Mouse (Mus musculus): ENCODE data around the gene Chrm2. TPM values are rescaled to one million over a fixed set of nuclear protein-coding genes. Genes with fewer than 3 reads are reported as not detected.

Gene Chrm2
- polyA plus RNA-seq (2012), result not detected in 2 replicates

DNA sequence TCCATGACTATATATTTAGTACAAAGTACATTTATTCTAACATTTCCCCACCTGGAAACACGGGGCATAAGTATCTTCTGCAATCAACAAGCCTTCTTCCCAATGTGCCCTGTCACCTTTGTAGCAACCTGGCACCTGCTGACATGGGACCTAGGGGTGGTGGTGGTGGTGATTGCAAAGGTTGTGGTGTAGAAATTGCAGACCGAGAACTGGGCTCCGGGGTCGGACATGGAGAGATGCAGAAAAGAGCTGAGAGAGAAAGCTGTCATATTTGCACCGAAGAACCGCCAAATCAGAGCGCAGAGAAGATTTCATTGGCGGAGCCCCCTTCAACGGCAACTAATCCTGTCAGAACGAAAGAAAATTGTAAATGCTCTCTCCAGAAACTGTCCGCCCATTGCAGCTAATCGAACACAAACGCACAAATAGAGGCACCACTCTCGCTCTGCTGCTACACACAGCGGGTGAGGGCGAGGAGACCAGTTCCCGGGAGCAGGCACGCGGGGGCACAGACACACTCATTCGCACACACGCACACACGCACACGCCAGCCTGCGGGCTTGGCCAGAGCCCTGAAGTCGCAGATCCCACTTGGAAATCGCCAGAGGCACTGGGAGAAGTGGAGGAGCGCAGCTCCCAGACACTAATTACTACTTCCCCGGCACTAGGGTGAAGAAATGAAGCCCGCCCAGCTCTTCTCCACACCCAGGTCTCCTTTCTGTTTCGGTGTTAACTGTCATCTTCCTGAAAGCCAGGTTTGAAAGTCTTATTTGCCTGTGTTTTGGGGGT, at the start of gene Chrm2:
Chrm2 (plus strand) TSS at position 473 of the 789 bp plus-strand sequence.
- no peaks in the 10 kb centered on the region for H3K36me3 ChIP-seq (ENCODE audit: control insufficient read depth)
- no peaks in the 10 kb centered on the region for H3K9me3 ChIP-seq (ENCODE audit: control insufficient read depth, low read length)
- H3K4me1 ChIP-seq (ENCODE audit: control insufficient read depth), result no peaks in the 10 kb centered on the region
- TF ChIP-seq GATA1 (IDR thresholded peaks at IDR 0.05; ENCODE audit: low read length), result no peak
- H3K4me3 ChIP-seq (replicated peaks), result peak within 1 kb of the TSS; percentile 29
- peaks cover 28% of the 10 kb centered on the region for H3K27me3 ChIP-seq (ENCODE audit: control insufficient read depth)

DNA sequence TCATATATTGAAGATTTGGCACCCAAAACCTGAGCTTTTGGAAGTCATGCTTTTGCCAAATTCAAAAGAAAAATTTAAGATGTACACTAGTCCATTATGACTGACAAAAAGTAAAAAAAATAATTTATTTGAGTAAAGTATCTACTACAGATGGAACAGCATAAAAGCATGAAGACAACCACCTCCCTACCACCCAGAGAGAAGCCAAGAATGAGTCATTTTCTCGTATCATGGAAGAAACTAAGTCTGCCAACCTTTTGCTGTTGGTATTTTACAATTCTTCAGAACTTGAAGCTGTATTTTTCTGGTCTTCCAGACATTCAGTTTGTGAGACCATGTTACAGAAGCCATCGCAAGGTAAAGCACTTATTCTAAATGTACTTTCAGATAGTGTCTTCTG, 13.9 kb upstream of the Chrm2 start:
- Histone ChIP-seq H3K36me3 (ENCODE audit: control insufficient read depth) (no peaks in the 10 kb centered on the region), H3K4me3 (replicated peaks) (no peak overlapping the region), H3K4me1 (ENCODE audit: control insufficient read depth) (no peaks in the 10 kb centered on the region), H3K9me3 (ENCODE audit: control insufficient read depth, low read length) (no peaks in the 10 kb centered on the region), H3K27me3 (ENCODE audit: control insufficient read depth) (no peaks in the 10 kb centered on the region)
- TF ChIP-seq GATA1 (IDR thresholded peaks at IDR 0.05; ENCODE audit: low read length), result no peak

DNA sequence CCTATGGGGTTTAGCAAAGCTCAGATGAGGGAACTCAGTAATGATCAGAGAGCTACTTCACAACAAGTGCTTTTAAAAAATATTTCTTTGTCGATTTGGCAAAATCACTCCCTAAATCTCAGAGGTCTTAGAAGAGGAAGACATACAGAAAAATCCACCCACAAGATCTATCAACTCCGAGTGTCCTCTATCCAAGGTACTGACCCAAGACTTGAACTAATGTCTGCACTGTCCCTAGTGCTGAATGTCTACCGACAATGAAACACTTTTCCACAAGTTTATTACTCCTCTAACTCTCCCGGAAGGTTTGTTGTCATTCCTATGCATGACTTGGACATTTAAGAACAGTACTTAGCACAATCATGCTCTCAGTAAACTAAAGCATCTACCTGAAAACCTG, 9.9 kb upstream of the Chrm2 start:
- Histone ChIP-seq H3K4me1 (ENCODE audit: control insufficient read depth) (no peaks in the 10 kb centered on the region), H3K9me3 (ENCODE audit: control insufficient read depth, low read length) (no peaks in the 10 kb centered on the region), H3K36me3 (ENCODE audit: control insufficient read depth) (no peaks in the 10 kb centered on the region), H3K4me3 (replicated peaks) (no peak overlapping the region), H3K27me3 (ENCODE audit: control insufficient read depth) (no peaks in the 10 kb centered on the region)
- TF ChIP-seq TAL1 (IDR thresholded peaks at IDR 0.05; ENCODE audit: low read length) (no peak), GATA1 (IDR thresholded peaks at IDR 0.05; ENCODE audit: low read length) (no peak)

DNA sequence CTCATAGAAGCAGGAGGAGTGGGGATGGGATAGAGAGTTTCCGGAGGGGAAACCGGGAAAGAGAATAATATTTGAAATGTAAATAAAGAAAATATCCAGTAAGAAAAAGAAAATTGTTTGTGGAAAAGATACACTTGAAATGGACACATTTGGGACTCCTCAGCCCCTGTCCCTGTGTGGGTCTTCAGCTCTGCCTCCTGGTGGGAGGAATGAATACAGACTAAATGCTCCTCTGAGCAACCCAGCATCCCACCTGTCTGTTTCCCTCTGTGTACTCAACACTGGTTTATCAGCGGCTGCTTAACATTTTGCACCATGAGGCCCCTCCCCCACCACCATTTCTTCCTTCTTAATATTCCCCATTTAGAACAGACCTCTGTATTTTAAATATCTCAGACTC, 3.8 kb upstream of the Chrm2 start:
- H3K4me3 ChIP-seq (replicated peaks), result no peak overlapping the region
- H3K4me1 ChIP-seq (ENCODE audit: control insufficient read depth), result no peaks in the 10 kb centered on the region
- TF ChIP-seq GATA1 (IDR thresholded peaks at IDR 0.05; ENCODE audit: low read length), result no peak
- TF ChIP-seq TAL1 (IDR thresholded peaks at IDR 0.05; ENCODE audit: low read length), result no peak
- peaks cover 20% of the 10 kb centered on the region for H3K27me3 ChIP-seq (ENCODE audit: control insufficient read depth)
- no peaks in the 10 kb centered on the region for H3K9me3 ChIP-seq (ENCODE audit: control insufficient read depth, low read length)
- no peaks in the 10 kb centered on the region for H3K36me3 ChIP-seq (ENCODE audit: control insufficient read depth)

DNA sequence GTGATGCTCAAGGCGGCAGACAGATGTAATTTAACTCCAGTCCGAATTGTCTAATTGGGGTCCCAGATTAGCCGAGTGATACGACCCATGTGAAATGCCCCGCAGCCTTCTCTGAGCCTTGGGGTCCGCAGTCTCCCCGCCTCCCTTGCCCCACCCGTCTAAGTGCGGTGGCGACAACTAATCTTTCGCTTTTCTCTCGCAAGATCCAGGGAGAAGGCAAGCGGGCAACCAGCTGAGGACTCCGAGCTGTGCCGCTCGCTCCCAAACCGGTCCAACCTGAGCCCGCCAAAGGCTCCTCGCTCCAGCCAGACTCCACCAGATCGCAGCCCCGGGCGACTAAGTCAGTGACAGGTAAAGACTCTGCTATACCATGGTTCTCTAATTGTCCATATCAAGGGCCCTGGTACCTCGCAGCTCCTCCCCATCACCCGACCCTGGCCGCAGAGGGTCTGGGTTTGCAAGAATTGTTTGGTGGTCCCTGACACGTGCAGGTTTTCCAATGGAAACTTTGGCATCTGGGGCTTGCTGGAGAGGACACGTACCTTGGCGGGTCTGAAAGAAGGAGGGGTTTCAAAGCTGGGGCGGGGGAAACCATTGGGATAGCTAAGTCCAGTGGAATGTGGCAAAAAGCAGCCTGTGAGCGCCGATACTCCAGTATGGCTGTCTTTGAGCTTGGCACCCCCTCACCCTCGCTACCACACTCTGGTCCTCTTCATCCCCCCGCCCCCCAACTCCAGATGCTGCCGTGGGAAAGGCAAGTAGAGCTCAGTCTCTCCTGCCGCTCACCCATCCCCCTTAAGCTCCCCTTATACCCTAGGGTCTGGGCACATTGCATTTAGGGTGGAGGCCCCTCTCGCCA, 746 bp downstream of the Chrm2 start:
- H3K9me3 ChIP-seq (ENCODE audit: control insufficient read depth, low read length), result no peaks in the 10 kb centered on the region
- TF ChIP-seq TAL1 (IDR thresholded peaks at IDR 0.05; ENCODE audit: low read length) (no peak), GATA1 (IDR thresholded peaks at IDR 0.05; ENCODE audit: low read length) (no peak)

DNA sequence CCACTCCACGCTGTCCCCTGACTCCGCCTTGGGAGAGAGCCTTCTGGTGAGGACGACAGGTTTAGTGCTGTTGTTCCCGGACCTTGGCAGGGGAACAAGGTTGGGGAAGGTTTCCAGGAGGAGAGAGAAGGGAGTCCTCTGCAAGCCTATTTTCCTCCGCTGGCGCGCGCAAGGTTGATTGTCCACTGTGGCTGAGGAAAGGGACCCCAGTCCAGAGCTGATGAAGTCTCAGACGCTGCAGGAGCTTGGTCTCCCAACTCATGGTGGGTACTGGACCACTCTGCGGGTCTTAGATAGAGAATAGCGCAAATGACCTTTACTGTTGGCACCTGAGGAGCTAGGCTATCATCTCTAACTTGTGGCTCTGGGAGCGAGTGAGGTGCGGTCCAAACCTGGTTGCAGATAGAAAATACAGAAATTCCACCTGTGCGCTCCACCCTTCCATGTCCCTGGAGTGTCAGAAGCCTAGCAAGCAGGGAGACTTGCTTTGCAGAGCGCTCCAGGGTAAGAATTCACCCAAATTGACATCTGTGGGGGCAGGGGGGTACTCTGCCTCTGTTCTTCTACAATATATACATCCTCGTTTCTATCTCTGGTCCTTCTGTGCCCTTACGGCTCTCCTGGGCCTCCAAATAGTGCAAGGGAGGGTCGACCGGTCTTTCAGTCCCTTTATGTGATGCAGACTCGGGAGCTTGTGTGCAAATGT, 1.5 kb downstream of the Chrm2 start:
- no peaks in the 10 kb centered on the region for H3K4me1 ChIP-seq (ENCODE audit: control insufficient read depth)
- H3K27me3 ChIP-seq (ENCODE audit: control insufficient read depth), result peaks cover 28% of the 10 kb centered on the region
- no peak overlapping the region for H3K4me3 ChIP-seq (replicated peaks)
- TF ChIP-seq GATA1 (IDR thresholded peaks at IDR 0.05; ENCODE audit: low read length) (no peak), TAL1 (IDR thresholded peaks at IDR 0.05; ENCODE audit: low read length) (no peak)
- H3K36me3 ChIP-seq (ENCODE audit: control insufficient read depth), result no peaks in the 10 kb centered on the region
- H3K9me3 ChIP-seq (ENCODE audit: control insufficient read depth, low read length), result no peaks in the 10 kb centered on the region

More for the DNA sequence above, 746 bp downstream of the Chrm2 start:
- H3K36me3 ChIP-seq (ENCODE audit: control insufficient read depth), result no peaks in the 10 kb centered on the region
- H3K27me3 ChIP-seq (ENCODE audit: control insufficient read depth), result peaks cover 28% of the 10 kb centered on the region
- no peak overlapping the region for H3K4me3 ChIP-seq (replicated peaks)
- H3K4me1 ChIP-seq (ENCODE audit: control insufficient read depth), result no peaks in the 10 kb centered on the region

DNA sequence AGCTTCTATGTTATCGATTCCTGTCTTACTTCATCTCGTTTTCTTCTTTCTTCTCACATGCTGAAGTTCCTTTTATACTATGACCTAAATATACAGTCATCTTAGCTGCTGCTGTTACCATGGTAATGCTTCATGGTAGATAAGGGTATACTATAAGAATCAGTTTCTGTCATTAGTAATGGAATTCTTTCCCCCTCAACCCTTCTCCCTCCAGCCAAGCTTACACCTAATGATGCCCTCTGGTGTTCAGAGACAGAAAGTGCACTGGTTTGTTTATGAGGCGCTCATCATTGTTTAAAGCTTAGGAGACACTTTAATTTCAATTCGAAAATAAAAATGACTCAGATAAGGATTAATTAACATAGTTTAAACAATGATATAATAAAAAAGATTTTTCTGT, 5.8 kb downstream of the Chrm2 start:
- TF ChIP-seq GATA1 (IDR thresholded peaks at IDR 0.05; ENCODE audit: low read length) (no peak), TAL1 (IDR thresholded peaks at IDR 0.05; ENCODE audit: low read length) (no peak)
- no peaks in the 10 kb centered on the region for H3K4me1 ChIP-seq (ENCODE audit: control insufficient read depth)
- H3K36me3 ChIP-seq (ENCODE audit: control insufficient read depth), result no peaks in the 10 kb centered on the region
- peaks cover 12% of the 10 kb centered on the region for H3K27me3 ChIP-seq (ENCODE audit: control insufficient read depth)
- H3K4me3 ChIP-seq (replicated peaks), result no peak overlapping the region
- no peaks in the 10 kb centered on the region for H3K9me3 ChIP-seq (ENCODE audit: control insufficient read depth, low read length)

DNA sequence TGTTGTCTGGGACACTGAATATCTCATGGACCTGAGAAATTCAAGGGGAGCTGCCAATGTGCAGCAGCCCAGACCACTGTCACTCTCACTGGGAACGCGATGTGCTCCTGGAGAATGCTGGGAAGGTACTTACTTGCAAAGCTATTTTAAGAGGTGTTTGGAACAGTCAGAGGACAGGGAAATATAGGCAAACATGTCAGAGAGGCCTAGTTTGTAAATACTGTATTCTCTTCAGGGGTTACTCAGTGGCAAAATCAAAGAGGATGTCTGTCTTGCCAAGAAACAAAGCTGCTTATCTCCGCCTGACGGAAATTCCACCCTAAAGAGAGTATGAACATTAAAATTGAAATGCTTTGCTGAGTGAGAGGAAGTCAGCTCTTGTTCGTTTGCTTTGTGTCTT, 17.3 kb downstream of the Chrm2 start:
- H3K36me3 ChIP-seq (ENCODE audit: control insufficient read depth), result no peaks in the 10 kb centered on the region
- TF ChIP-seq GATA1 (IDR thresholded peaks at IDR 0.05; ENCODE audit: low read length), result no peak
- no peak for TF ChIP-seq TAL1 (IDR thresholded peaks at IDR 0.05; ENCODE audit: low read length)
- no peaks in the 10 kb centered on the region for H3K27me3 ChIP-seq (ENCODE audit: control insufficient read depth)
- no peak overlapping the region for H3K4me3 ChIP-seq (replicated peaks)
- no peaks in the 10 kb centered on the region for H3K9me3 ChIP-seq (ENCODE audit: control insufficient read depth, low read length)
- H3K4me1 ChIP-seq (ENCODE audit: control insufficient read depth), result no peaks in the 10 kb centered on the region

DNA sequence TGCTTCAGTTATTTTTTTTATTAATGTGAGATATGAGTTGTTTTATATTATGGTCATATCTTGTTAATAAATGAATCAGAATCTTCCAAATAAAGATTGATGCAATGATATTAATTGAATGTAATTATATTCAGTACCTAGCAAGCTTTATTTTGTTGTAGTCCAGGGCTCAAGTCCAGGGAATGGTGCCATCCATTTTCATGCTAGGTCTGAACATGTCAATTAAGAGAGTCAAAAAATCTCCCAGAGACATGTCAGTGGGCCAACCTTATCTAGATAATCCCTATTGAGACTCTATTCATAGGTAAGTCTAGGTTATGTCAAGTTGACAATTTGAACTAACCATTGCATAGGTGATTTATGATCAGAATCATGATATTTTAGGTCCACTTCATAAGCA, 21.1 kb downstream of the Chrm2 start:
- H3K27me3 ChIP-seq (ENCODE audit: control insufficient read depth), result no peaks in the 10 kb centered on the region
- H3K9me3 ChIP-seq (ENCODE audit: control insufficient read depth, low read length), result no peaks in the 10 kb centered on the region
- H3K4me1 ChIP-seq (ENCODE audit: control insufficient read depth), result no peaks in the 10 kb centered on the region
- no peaks in the 10 kb centered on the region for H3K36me3 ChIP-seq (ENCODE audit: control insufficient read depth)
- TF ChIP-seq GATA1 (IDR thresholded peaks at IDR 0.05; ENCODE audit: low read length) (no peak), TAL1 (IDR thresholded peaks at IDR 0.05; ENCODE audit: low read length) (no peak)
- no peak overlapping the region for H3K4me3 ChIP-seq (replicated peaks)

Measured in erythroblast, embryonic 14.5 days (primary cell).